In the genomic region with DNA sequence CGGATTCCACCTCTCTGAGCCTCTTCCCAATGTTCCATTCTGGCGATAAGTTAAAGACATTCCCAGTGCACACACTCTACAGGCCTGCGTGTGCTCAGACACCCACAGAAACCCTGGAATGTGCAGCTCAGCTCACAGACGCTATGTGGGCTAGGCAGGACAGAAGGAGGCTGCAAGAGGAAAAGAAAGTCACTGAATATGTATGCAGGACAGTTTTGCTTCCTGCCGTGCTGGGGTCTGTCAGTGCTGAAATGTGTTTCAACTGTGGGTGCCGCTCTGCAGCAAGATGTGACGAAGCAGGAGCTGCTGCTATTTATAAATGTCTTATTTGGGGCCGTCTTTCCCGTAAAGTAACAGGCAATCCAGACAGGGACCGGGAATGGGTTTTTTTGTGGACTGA, we compare ENCODE assay signal across 11 mouse cellular contexts. TPM values are rescaled to one million over a fixed set of nuclear protein-coding genes. Genes with fewer than 3 reads are reported as not detected.
DNase-seq lines count a peak whose midpoint lies in the region; ATAC-seq and TF ChIP-seq lines count a peak whose summit lies in the region.
"Had no signal": no experiment of that assay in that cellular context is flagged by ENCODE, and none has a peak within 500 bp of the region (broad histone marks: within the 10 kb centered on the region; RNA-seq: fewer than 3 reads in every experiment).

No protein-coding gene starts in this region.

- ATAC-seq in heart, embryonic 13.5 days (ENCODE audit: extremely low read depth, insufficient number of reproducible peaks, low FRiP score, low TSS enrichment): no peak
- ATAC-seq in granulocyte monocyte progenitor cell, adult 5-6 weeks (replicated peaks; ENCODE audit: poor library complexity, severe bottlenecking): peak; percentile 40

- 28% methylated on average over 10 of the region's 10 CpGs for WGBS in heart, embryonic 13.5 days
- 27% methylated on average over 10 of the region's 10 CpGs for WGBS in cerebellum, adult 2 months

- TF ChIP-seq POLR2A in cerebellum, adult 2 months (IDR thresholded peaks at IDR 0.05; ENCODE audit: borderline replicate concordance, insufficient read depth, low read length): no peak

- peak overlapping the region; percentile 61 for H3K4me2 ChIP-seq in heart, embryonic 13.5 days
- H3K4me2 ChIP-seq: embryonic facial prominence, embryonic 12.5 days had no signal

- peak overlapping the region; percentile 72 for H3K27ac ChIP-seq in heart, embryonic 13.5 days (replicated peaks)
- H3K27ac ChIP-seq in cerebellum, adult 2 months (ENCODE audit: insufficient read depth, low read length): no peak overlapping the region
- H3K27ac ChIP-seq: embryonic facial prominence, embryonic 12.5 days; macrophage had no signal

- peak overlapping the region; percentile 69 for H3K9ac ChIP-seq in heart, embryonic 13.5 days
- H3K9ac ChIP-seq: embryonic facial prominence, embryonic 12.5 days had no signal

- H3K4me1 ChIP-seq in heart, embryonic 13.5 days: peaks cover 79% of the 10 kb centered on the region
- peaks cover 91% of the 10 kb centered on the region for H3K4me1 ChIP-seq in megakaryocyte, embryonic 14.5 days
- peaks cover 33% of the 10 kb centered on the region for H3K4me1 ChIP-seq in cerebellum, adult 2 months (ENCODE audit: control insufficient read depth, insufficient read depth, low read length)

- TF ChIP-seq CTCF in cerebellum, adult 2 months (IDR thresholded peaks at IDR 0.05; ENCODE audit: borderline replicate concordance, insufficient read depth, low read depth, low read length): no peak

- no peak for DNase-seq in heart, adult 9 months (ENCODE audit: low spot score in 2 of 2)
- peak; percentile 63 for DNase-seq in ZHBTc4 (ENCODE audit: low read depth, low spot score)
- no peak for DNase-seq in spleen, adult 12 weeks (ENCODE audit: low spot score)
- no peak for DNase-seq in cerebellum, adult 2 months
- no peak for DNase-seq in ovary, postnatal 10 days (ENCODE audit: low spot score)
- DNase-seq: kidney, adult 11 months had no signal

- H3K9me3 ChIP-seq in heart, embryonic 13.5 days: no peaks in the 10 kb centered on the region
- no peaks in the 10 kb centered on the region for H3K9me3 ChIP-seq in megakaryocyte, embryonic 14.5 days
- H3K9me3 ChIP-seq: embryonic facial prominence, embryonic 12.5 days had no signal

- H3K27me3 ChIP-seq in heart, embryonic 13.5 days (replicated peaks): no peaks in the 10 kb centered on the region
- no peaks in the 10 kb centered on the region for H3K27me3 ChIP-seq in megakaryocyte, embryonic 14.5 days (replicated peaks)
- H3K27me3 ChIP-seq in cerebellum, adult 2 months (ENCODE audit: control insufficient read depth, insufficient read depth, low read length): no peaks in the 10 kb centered on the region
- H3K27me3 ChIP-seq: embryonic facial prominence, embryonic 12.5 days had no signal

- H3K4me3 ChIP-seq in heart, embryonic 13.5 days: peak overlapping the region; percentile 27
- H3K4me3 ChIP-seq in megakaryocyte, embryonic 14.5 days (replicated peaks): peak overlapping the region; percentile 83
- H3K4me3 ChIP-seq in cerebellum, adult 2 months (replicated peaks; ENCODE audit: insufficient read depth, low read depth, low read length): no peak overlapping the region
- H3K4me3 ChIP-seq: embryonic facial prominence, embryonic 12.5 days had no signal

- no peaks in the 10 kb centered on the region for H3K36me3 ChIP-seq in heart, embryonic 13.5 days
- peaks cover 59% of the 10 kb centered on the region for H3K36me3 ChIP-seq in megakaryocyte, embryonic 14.5 days (replicated peaks; ENCODE audit: low read length)
- H3K36me3 ChIP-seq: embryonic facial prominence, embryonic 12.5 days had no signal

RNA-seq across cellular contexts. Expression of gene Uck2, which starts 25.4 kb away (rescaled TPM):
- polyA plus RNA-seq in heart, embryonic 13.5 days (2015; fragmentation: Nextera tagmentation; extraction: Ambion mirVana): 46.8 and 50.9 TPM in 2 replicates
- 181 and 224 TPM in 2 replicates for total RNA-seq in granulocyte monocyte progenitor cell, adult 5-6 weeks (2014; fragmentation: Nextera tagmentation)
- total RNA-seq in granulocyte monocyte progenitor cell, adult 5-6 weeks (2017): 223 and 286 TPM in 2 replicates
- 367 and 525 TPM in 2 replicates for polyA plus RNA-seq in megakaryocyte, embryonic 14.5 days (2012; ENCODE audit: insufficient read depth, low replicate concordance)
- 20.7 and 24.3 TPM in 2 replicates for polyA plus RNA-seq in cerebellum, adult 2 months (2012; rRNA removed)

RNA-seq across cellular contexts. Expression of gene Tmco1, which starts 48.5 kb away (rescaled TPM):
- 69.9 and 81.9 TPM in 2 replicates for polyA plus RNA-seq in heart, embryonic 13.5 days (2015; fragmentation: Nextera tagmentation; extraction: Ambion mirVana)
- 97.6 and 127 TPM in 2 replicates for total RNA-seq in granulocyte monocyte progenitor cell, adult 5-6 weeks (2014; fragmentation: Nextera tagmentation)
- total RNA-seq in granulocyte monocyte progenitor cell, adult 5-6 weeks (2017): 170 and 172 TPM in 2 replicates
- polyA plus RNA-seq in megakaryocyte, embryonic 14.5 days (2012; ENCODE audit: insufficient read depth, low replicate concordance): 15.5 and 56.2 TPM in 2 replicates
- polyA plus RNA-seq in cerebellum, adult 2 months (2012; rRNA removed): 71.7 and 74.9 TPM in 2 replicates
